Mouse (Mus musculus) erythroblast, embryonic 14.5 days (primary cell): ENCODE measurements around the gene Olfr679.

ENCODE experiments used
- GATA1 ChIP-seq: IDR thresholded peaks from 2 replicates; pipeline ENCODE4 v1.6.1; 2012; ENCODE audit warnings: low read length, inconsistent platforms, mixed read lengths
- TAL1 ChIP-seq: IDR thresholded peaks from 3 replicates; pipeline ENCODE4 v1.6.1; 2012; ENCODE audit warnings: low read length, inconsistent platforms, mixed read lengths

DNA sequence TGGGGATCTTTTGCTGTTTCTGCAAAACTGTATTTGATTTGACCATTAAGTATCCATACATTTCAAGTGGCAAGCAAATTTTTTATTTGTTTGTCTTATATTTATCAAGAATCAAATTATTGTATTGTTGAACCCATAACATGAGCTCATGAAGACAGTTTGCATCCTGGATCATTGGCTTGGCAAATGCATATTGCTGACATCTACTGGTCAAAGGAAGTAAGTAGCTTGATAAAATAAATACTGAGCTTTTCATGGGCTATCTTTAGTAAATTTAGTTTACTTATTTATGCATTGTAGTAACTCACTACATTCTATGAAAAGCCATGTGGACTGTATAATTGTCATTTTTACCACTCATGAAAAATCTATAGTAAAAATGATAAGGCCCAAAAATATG, 22.1 kb upstream of the Olfr679 start:
- TF ChIP-seq GATA1 = no peak
- no peak for TF ChIP-seq TAL1
